In genomic region chr5:134345449-134345848, GRCm38 (mm10) we compare ENCODE assay signal across 11 mouse cellular contexts. TPM values are rescaled to one million over a fixed set of nuclear protein-coding genes. Genes with fewer than 3 reads are reported as not detected.
A peak's percentile ranks its signal among the peaks of the same experiment; 100 is the strongest.
DNase-seq lines count a peak whose midpoint lies in the region; ATAC-seq and TF ChIP-seq lines count a peak whose summit lies in the region.
"Had no signal": no experiment of that assay in that cellular context is flagged by ENCODE, and none has a peak within 500 bp of the region (broad histone marks: within the 10 kb centered on the region; RNA-seq: fewer than 3 reads in every experiment).

No protein-coding gene starts in this region.

- DNase-seq in kidney, postnatal 10 days = peak; percentile 27
- DNase-seq in CD4-positive, CD25-positive, alpha-beta regulatory T cell, adult 2 months (ENCODE audit: low read depth, low spot score) = peak; percentile 83
- no peak for DNase-seq in G1E (ENCODE audit: low spot score)
- DNase-seq in lung, postnatal 0 days (ENCODE audit: low spot score) = no peak
- no peak for DNase-seq in urinary bladder, adult 18-20 months (ENCODE audit: low spot score in 2 of 2)
- DNase-seq in c-Kit-positive CD71-positive TER-119-positive erythroid progenitor cells, embryonic 14.5 days (ENCODE audit: low spot score) = no peak
- DNase-seq in ovary, postnatal 10 days (ENCODE audit: low spot score) = no peak

- no peaks in the 10 kb centered on the region; the same call in 1 of the 2 replicates for H3K27me3 ChIP-seq in kidney, embryonic 15.5 days
- peaks cover 10% of the 10 kb centered on the region for H3K27me3 ChIP-seq in G1E (ENCODE audit: insufficient read depth, low read length)
- no peaks in the 10 kb centered on the region for H3K27me3 ChIP-seq in lung, postnatal 0 days (replicated peaks; ENCODE audit: insufficient read depth, low read length)
- H3K27me3 ChIP-seq: embryonic facial prominence, embryonic 12.5 days; hindbrain, embryonic 15.5 days; lung, embryonic 15.5 days had no signal

- 85% methylated on average over 9 of the region's 9 CpGs for WGBS in kidney, embryonic 15.5 days
- 73% methylated on average over 9 of the region's 9 CpGs for WGBS in lung, postnatal 0 days

- TF ChIP-seq EP300 in lung, postnatal 0 days (IDR thresholded peaks at IDR 0.05) = no peak

- no peak overlapping the region for H3K27ac ChIP-seq in kidney, embryonic 15.5 days
- H3K27ac ChIP-seq in lung, postnatal 0 days (ENCODE audit: low read length) = no peak overlapping the region
- H3K27ac ChIP-seq: embryonic facial prominence, embryonic 12.5 days; hindbrain, embryonic 15.5 days; lung, embryonic 15.5 days had no signal

- H3K9me3 ChIP-seq in kidney, embryonic 15.5 days (replicated peaks) = no peaks in the 10 kb centered on the region
- no peaks in the 10 kb centered on the region for H3K9me3 ChIP-seq in G1E (replicated peaks)
- no peaks in the 10 kb centered on the region for H3K9me3 ChIP-seq in lung, postnatal 0 days (ENCODE audit: low read length)
- H3K9me3 ChIP-seq: embryonic facial prominence, embryonic 12.5 days; hindbrain, embryonic 15.5 days; lung, embryonic 15.5 days had no signal

- H3K4me3 ChIP-seq in kidney, embryonic 15.5 days (replicated peaks) = no peak overlapping the region
- H3K4me3 ChIP-seq in G1E (ENCODE audit: low read depth, low read length) = no peak overlapping the region
- H3K4me3 ChIP-seq in lung, postnatal 0 days (ENCODE audit: low read depth, low read length) = no peak overlapping the region
- H3K4me3 ChIP-seq: embryonic facial prominence, embryonic 12.5 days; hindbrain, embryonic 15.5 days; lung, embryonic 15.5 days had no signal

- H3K36me3 ChIP-seq in kidney, embryonic 15.5 days = no peaks in the 10 kb centered on the region
- no peaks in the 10 kb centered on the region for H3K36me3 ChIP-seq in G1E (replicated peaks)
- no peaks in the 10 kb centered on the region for H3K36me3 ChIP-seq in lung, postnatal 0 days (ENCODE audit: insufficient read depth, low read length)
- H3K36me3 ChIP-seq: embryonic facial prominence, embryonic 12.5 days; hindbrain, embryonic 15.5 days; lung, embryonic 15.5 days had no signal

- no peak for ATAC-seq in kidney, embryonic 15.5 days (replicated peaks; ENCODE audit: low FRiP score)
- ATAC-seq in G1E (ENCODE audit: extremely low read depth, insufficient number of reproducible peaks, low FRiP score, poor library complexity, severe bottlenecking) = no peak
- peak; percentile 59 for ATAC-seq in lung, postnatal 0 days

- peaks cover 11% of the 10 kb centered on the region for H3K4me1 ChIP-seq in kidney, embryonic 15.5 days
- peaks cover 18% of the 10 kb centered on the region for H3K4me1 ChIP-seq in G1E (ENCODE audit: insufficient read depth, low read depth, low read length)
- H3K4me1 ChIP-seq in lung, postnatal 0 days (ENCODE audit: insufficient read depth, low read depth, low read length) = no peaks in the 10 kb centered on the region

- H3K4me2 ChIP-seq in kidney, embryonic 15.5 days = no peak overlapping the region
- no peak overlapping the region for H3K4me2 ChIP-seq in lung, postnatal 0 days (replicated peaks; ENCODE audit: low read depth, low read length)
- H3K4me2 ChIP-seq: embryonic facial prominence, embryonic 12.5 days; hindbrain, embryonic 15.5 days; lung, embryonic 15.5 days had no signal

- no peak overlapping the region for H3K9ac ChIP-seq in kidney, embryonic 15.5 days
- no peak overlapping the region for H3K9ac ChIP-seq in lung, postnatal 0 days (replicated peaks; ENCODE audit: low read depth)
- H3K9ac ChIP-seq: embryonic facial prominence, embryonic 12.5 days; hindbrain, embryonic 15.5 days; lung, embryonic 15.5 days had no signal

- peak; percentile 18; the same call in 1 of the 2 replicates for TF ChIP-seq CTCF in G1E (IDR thresholded peaks at IDR 0.05; ENCODE audit: low read depth, low read length)
- TF ChIP-seq CTCF in lung, postnatal 0 days (IDR thresholded peaks at IDR 0.05) = peak; percentile 64

RNA-seq across cellular contexts. Expression of gene Gtf2i, which starts 30.9 kb away (rescaled TPM):
- polyA plus RNA-seq in kidney, embryonic 15.5 days (2015; fragmentation: Nextera tagmentation; extraction: Ambion mirVana) = 196 and 197 TPM in 2 replicates
- total RNA-seq in G1E (2014; fragmentation: Nextera tagmentation) (176 and 183 TPM in 2 replicates), G1E (2017) (53.0 and 55.7 TPM in 2 replicates)
- polyA plus RNA-seq in G1E (2012) = 220 and 291 TPM in 2 replicates
- 84.9 and 110 TPM in 2 replicates for polyA plus RNA-seq in lung, postnatal 0 days (2015; fragmentation: Nextera tagmentation; extraction: Ambion mirVana)

Comparison
In these comparisons a context has a peak if more than half of its experiments do, and no peak if none do; other contexts are left out.
1. DNase-seq: peak in kidney, postnatal 10 days (single experiment) and CD4-positive, CD25-positive, alpha-beta regulatory T cell, adult 2 months (single experiment); none in G1E (single experiment), lung, postnatal 0 days (single experiment), urinary bladder, adult 18-20 months (0 of 2), c-Kit-positive CD71-positive TER-119-positive erythroid progenitor cells, embryonic 14.5 days (single experiment) and ovary, postnatal 10 days (single experiment).